Mouse (Mus musculus): Measurements from ENCODE around the gene Hykk. TPM values are rescaled to one million over a fixed set of nuclear protein-coding genes. Genes with fewer than 3 reads are reported as not detected.
A peak's percentile ranks its signal among the peaks of the same experiment; 100 is the strongest.
"Not testable (repeated sequence)": the region's sequence is repeated elsewhere in the genome, so short reads cannot be mapped to it uniquely, and the experiment has no call there.

Gene Hykk
- polyA plus RNA-seq, 1 experiment, result 1.2 TPM

DNA sequence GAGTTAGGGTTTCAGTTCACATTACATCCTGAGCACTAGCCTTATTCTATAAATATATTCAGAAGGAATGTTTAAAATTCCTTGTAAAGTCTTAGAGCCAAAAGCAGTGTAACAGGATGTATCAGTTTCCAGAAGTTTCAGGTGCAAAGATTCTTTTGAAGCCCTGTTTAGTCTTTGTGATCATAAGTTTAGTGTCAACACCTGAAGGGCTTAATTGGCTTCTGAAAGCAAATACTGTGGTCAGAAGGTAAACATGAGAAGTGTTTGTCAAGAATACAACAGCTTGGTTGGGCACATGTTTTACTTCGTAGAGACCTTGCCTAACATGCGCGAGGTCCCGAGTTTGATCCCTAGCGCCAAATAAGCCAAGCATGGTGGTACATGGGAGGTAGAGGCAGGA lies 1.7 kb downstream of the Hykk start:
- no peaks in the 10 kb centered on the region; the same call in 1 of the 2 replicates for H3K4me1 ChIP-seq (ENCODE audit: control insufficient read depth, insufficient read depth, low read length)
- no peak overlapping the region for H3K4me3 ChIP-seq (replicated peaks; ENCODE audit: control insufficient read depth, low read depth, low read length)

DNA sequence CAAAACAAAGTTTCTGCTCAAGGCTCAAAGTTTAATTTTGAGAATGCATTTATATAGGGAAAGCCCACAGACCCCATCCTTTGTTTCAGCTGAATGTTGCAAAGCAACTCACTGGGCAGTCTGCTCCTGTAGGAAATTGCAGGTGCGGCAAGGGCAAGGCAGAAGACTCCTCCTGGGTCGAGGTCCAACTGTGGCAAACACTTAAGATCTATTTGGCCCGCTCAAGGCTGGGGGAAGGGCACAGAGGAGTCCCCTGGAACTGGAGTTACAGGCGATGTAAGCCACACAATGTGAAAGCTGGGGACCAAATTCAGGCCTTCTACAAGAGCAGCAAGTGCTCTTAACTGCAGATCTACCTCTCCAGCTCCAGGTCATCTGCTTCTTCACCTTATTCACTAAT lies 2.9 kb downstream of the Hykk start:
- 63% methylated on average over 4 of the region's 4 CpGs for WGBS
- no peaks in the 10 kb centered on the region; the same call in 1 of the 2 replicates for H3K4me1 ChIP-seq (ENCODE audit: control insufficient read depth, insufficient read depth, low read length)
- TF ChIP-seq CTCF (IDR thresholded peaks at IDR 0.05; ENCODE audit: control insufficient read depth, insufficient read depth, low read length), result no peak
- no peak for TF ChIP-seq POLR2A (IDR thresholded peaks at IDR 0.05; ENCODE audit: borderline replicate concordance, control insufficient read depth, low read depth, low read length)
- no peak overlapping the region for H3K4me3 ChIP-seq (replicated peaks; ENCODE audit: control insufficient read depth, low read depth, low read length)
- H3K27ac ChIP-seq (ENCODE audit: control insufficient read depth, insufficient read depth, low read depth, low read length, poor library complexity), result no peak overlapping the region

More for the DNA sequence above, 1.7 kb downstream of the Hykk start:
- 93% methylated on average over 5 of the region's 5 CpGs for WGBS
- no peak overlapping the region for H3K27ac ChIP-seq (ENCODE audit: control insufficient read depth, insufficient read depth, low read depth, low read length, poor library complexity)
- no peak for TF ChIP-seq CTCF (IDR thresholded peaks at IDR 0.05; ENCODE audit: control insufficient read depth, insufficient read depth, low read length)
- no peak for TF ChIP-seq POLR2A (IDR thresholded peaks at IDR 0.05; ENCODE audit: borderline replicate concordance, control insufficient read depth, low read depth, low read length)

DNA sequence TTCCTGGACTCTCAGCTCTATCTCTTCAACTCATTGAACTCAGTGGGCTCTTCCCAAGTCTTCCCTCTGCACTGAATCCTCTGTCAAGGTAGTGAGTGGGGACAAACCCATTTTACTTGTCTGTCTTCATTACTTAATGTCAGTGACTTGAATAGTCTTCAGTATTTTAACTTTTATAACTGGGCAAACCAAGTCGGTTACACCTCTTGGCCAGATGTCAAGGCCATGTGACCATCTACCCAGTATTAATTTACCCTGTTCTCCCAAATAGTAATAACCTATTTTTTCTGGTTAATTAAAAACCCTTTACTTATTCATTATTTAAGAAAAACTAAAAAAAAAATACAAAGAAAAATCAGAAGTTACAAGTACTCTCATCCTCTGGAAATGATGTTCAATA lies 13.7 kb downstream of the Hykk start:
- no peak overlapping the region for H3K4me3 ChIP-seq (replicated peaks; ENCODE audit: control insufficient read depth, low read depth, low read length)
- H3K27ac ChIP-seq (ENCODE audit: control insufficient read depth, insufficient read depth, low read depth, low read length, poor library complexity), result no peak overlapping the region
- TF ChIP-seq CTCF (IDR thresholded peaks at IDR 0.05; ENCODE audit: control insufficient read depth, insufficient read depth, low read length) (no peak), POLR2A (IDR thresholded peaks at IDR 0.05; ENCODE audit: borderline replicate concordance, control insufficient read depth, low read depth, low read length) (no peak)
- no peaks in the 10 kb centered on the region for H3K4me1 ChIP-seq (ENCODE audit: control insufficient read depth, insufficient read depth, low read length)
- 88% methylated on average over 1 of the region's 1 CpGs for WGBS

GRCm38 (mm10) chr9:54931765-54932164 lies 14.7 kb downstream of the Hykk start:
- Histone ChIP-seq H3K27ac (ENCODE audit: control insufficient read depth, insufficient read depth, low read depth, low read length, poor library complexity) (no peak overlapping the region), H3K4me3 (replicated peaks; ENCODE audit: control insufficient read depth, low read depth, low read length) (no peak overlapping the region), H3K4me1 (ENCODE audit: control insufficient read depth, insufficient read depth, low read length) (no peaks in the 10 kb centered on the region)
- TF ChIP-seq CTCF (IDR thresholded peaks at IDR 0.05; ENCODE audit: control insufficient read depth, insufficient read depth, low read length) (peak; percentile 36; the same call in 1 of the 2 replicates), POLR2A (IDR thresholded peaks at IDR 0.05; ENCODE audit: borderline replicate concordance, control insufficient read depth, low read depth, low read length) (no peak)
- 15% methylated on average over 1 of the region's 1 CpGs for WGBS

GRCm38 (mm10) chr9:54932379-54932778 lies 15.3 kb downstream of the Hykk start:
- TF ChIP-seq POLR2A (IDR thresholded peaks at IDR 0.05; ENCODE audit: borderline replicate concordance, control insufficient read depth, low read depth, low read length) (no peak), CTCF (IDR thresholded peaks at IDR 0.05; ENCODE audit: control insufficient read depth, insufficient read depth, low read length) (no peak)
- 76% methylated on average over 2 of the region's 2 CpGs for WGBS
- H3K4me3 ChIP-seq (replicated peaks; ENCODE audit: control insufficient read depth, low read depth, low read length), result no peak overlapping the region
- no peak overlapping the region for H3K27ac ChIP-seq (ENCODE audit: control insufficient read depth, insufficient read depth, low read depth, low read length, poor library complexity)
- H3K4me1 ChIP-seq (ENCODE audit: control insufficient read depth, insufficient read depth, low read length), result no peaks in the 10 kb centered on the region

- TF ChIP-seq CTCF (IDR thresholded peaks at IDR 0.05; ENCODE audit: control insufficient read depth, insufficient read depth, low read length) (no peak), POLR2A (IDR thresholded peaks at IDR 0.05; ENCODE audit: borderline replicate concordance, control insufficient read depth, low read depth, low read length) (no peak)
- no peak overlapping the region for H3K4me3 ChIP-seq (replicated peaks; ENCODE audit: control insufficient read depth, low read depth, low read length)
- WGBS, result 86% methylated on average over 4 of the region's 4 CpGs
- H3K4me1 ChIP-seq (ENCODE audit: control insufficient read depth, insufficient read depth, low read length), result no peaks in the 10 kb centered on the region
- H3K27ac ChIP-seq (ENCODE audit: control insufficient read depth, insufficient read depth, low read depth, low read length, poor library complexity), result no peak overlapping the region
Measured at GRCm38 (mm10) chr9:54942071-54942470, 25.0 kb downstream of the Hykk start.

GRCm38 (mm10) chr9:54944467-54944866 lies 27.4 kb downstream of the Hykk start:
- no peak for TF ChIP-seq POLR2A (IDR thresholded peaks at IDR 0.05; ENCODE audit: borderline replicate concordance, control insufficient read depth, low read depth, low read length)
- no peak for TF ChIP-seq CTCF (IDR thresholded peaks at IDR 0.05; ENCODE audit: control insufficient read depth, insufficient read depth, low read length)
- H3K4me1 ChIP-seq (ENCODE audit: control insufficient read depth, insufficient read depth, low read length), result no peaks in the 10 kb centered on the region
- H3K27ac ChIP-seq (ENCODE audit: control insufficient read depth, insufficient read depth, low read depth, low read length, poor library complexity), result no peak overlapping the region
- WGBS, result 63% methylated on average over 2 of the region's 2 CpGs
- no peak overlapping the region for H3K4me3 ChIP-seq (replicated peaks; ENCODE audit: control insufficient read depth, low read depth, low read length)

DNA sequence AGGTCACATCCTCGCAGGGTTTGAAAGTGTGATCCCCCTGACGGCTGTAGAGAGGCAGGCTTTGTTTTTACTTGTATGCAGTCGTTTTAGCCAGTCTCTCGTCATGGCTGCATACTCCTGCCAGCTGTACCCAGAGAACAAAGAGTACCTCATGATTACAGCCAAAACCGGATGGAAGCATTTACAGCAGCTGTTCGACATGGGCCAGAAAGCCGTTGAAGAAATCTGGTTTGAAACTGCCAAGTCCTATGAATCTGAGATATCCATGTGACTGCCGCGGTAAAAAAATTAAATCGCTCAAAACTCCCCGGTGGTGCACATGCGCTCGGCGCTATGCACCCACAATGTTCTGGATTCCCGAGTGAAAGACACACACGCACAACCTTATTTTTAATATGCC lies 29.2 kb downstream of the Hykk start:
- 80% methylated on average over 16 of the region's 16 CpGs for WGBS
- TF ChIP-seq CTCF (IDR thresholded peaks at IDR 0.05; ENCODE audit: control insufficient read depth, insufficient read depth, low read length), result no peak
- TF ChIP-seq POLR2A (IDR thresholded peaks at IDR 0.05; ENCODE audit: borderline replicate concordance, control insufficient read depth, low read depth, low read length), result no peak
- no peaks in the 10 kb centered on the region for H3K4me1 ChIP-seq (ENCODE audit: control insufficient read depth, insufficient read depth, low read length)
- no peak overlapping the region for H3K27ac ChIP-seq (ENCODE audit: control insufficient read depth, insufficient read depth, low read depth, low read length, poor library complexity)
- no peak overlapping the region for H3K4me3 ChIP-seq (replicated peaks; ENCODE audit: control insufficient read depth, low read depth, low read length)

GRCm38 (mm10) chr9:54949465-54949864 lies 32.4 kb downstream of the Hykk start:
- Histone ChIP-seq H3K4me1 (ENCODE audit: control insufficient read depth, insufficient read depth, low read length) (no peaks in the 10 kb centered on the region; the same call in 1 of the 2 replicates), H3K27ac (ENCODE audit: control insufficient read depth, insufficient read depth, low read depth, low read length, poor library complexity) (no peak overlapping the region), H3K4me3 (replicated peaks; ENCODE audit: control insufficient read depth, low read depth, low read length) (no peak overlapping the region)
- TF ChIP-seq POLR2A (IDR thresholded peaks at IDR 0.05; ENCODE audit: borderline replicate concordance, control insufficient read depth, low read depth, low read length) (no peak), CTCF (IDR thresholded peaks at IDR 0.05; ENCODE audit: control insufficient read depth, insufficient read depth, low read length) (no peak)

GRCm38 (mm10) chr9:54950162-54950561 lies 33.1 kb downstream of the Hykk start:
- H3K27ac ChIP-seq (ENCODE audit: control insufficient read depth, insufficient read depth, low read depth, low read length, poor library complexity); H3K4me1 ChIP-seq (ENCODE audit: control insufficient read depth, insufficient read depth, low read length): not testable (repeated sequence)
- peak overlapping the region; percentile 56 for H3K4me3 ChIP-seq (replicated peaks; ENCODE audit: control insufficient read depth, low read depth, low read length)
- 25% methylated on average over 8 of the region's 8 CpGs for WGBS
